Mouse (Mus musculus): ENCODE measurements at regions not wholly inside any gene's neighbourhood (a gene's known extent, or its start where the extent isn't known, plus 50 kb on each side); places are given as distances from the start of the nearest gene placed in this dataset.
"Not testable (repeated sequence)": the region's sequence is repeated elsewhere in the genome, so short reads cannot be mapped to it uniquely, and the experiment has no call there.

DNA sequence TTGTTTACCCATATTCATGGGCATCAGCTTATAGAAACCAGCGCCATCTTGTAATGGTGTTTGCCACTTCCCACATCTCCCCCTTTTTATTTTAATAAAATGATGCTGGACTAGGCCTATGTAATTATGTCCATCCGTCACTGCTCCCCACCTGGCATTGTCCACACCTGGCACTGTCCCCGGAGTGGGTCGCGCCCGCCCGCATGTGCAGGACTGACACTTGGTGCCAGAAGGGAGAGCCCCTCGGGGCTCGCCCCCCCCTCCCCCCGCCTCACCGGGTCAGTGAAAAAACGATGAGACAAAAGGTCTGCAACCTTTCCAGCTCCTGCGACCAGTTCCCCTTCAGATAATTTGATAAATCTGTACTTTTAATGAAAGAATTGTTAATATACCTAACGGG is 450.8 kb upstream of the Epha6 start:
- not testable (repeated sequence) for DNase-seq (ENCODE audit: low read depth, low spot score)

DNA sequence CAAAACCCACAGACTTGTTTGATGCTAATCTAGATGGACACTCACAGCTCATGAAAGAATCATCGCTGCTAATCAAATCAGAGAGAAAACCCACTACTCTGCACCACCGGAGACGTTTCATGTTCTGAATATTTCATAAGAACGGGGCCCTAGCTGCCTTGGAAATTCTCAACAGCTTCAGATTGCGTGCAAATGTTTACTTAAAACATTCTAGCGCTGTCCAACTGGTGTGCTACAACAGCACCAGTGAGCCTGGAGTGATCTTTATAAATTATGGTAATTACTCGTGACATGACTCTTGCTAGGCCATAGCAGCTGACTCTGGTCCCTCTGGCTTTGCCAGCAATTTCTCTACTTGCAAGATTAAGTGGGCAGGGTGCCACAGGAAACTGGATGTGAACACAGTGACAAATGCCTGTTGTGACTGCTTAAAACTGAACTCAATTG is 435.8 kb upstream of the Epha6 start:
- DNase-seq (ENCODE audit: low read depth, low spot score), result peak; percentile 20
